Mouse (Mus musculus): ENCODE results near the gene Nedd4.

DNA sequence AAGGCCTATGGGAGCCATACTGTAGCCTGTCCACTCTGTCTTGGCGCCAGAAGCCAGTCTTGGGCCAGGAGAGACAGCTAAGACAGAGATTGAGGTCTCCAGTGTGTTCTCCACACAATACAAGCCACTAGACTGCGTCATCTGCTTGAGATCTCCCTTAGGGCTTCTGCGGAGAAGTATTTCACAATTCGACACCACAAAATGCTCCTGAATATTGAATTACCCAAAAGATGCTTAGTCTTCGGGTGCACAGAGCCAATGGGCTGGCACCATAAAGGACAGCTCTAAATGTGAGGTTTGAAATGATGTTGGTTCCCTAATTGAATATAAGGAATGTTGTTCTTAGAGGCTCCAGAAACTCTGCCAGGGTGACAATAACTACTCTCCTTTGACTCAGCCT lies 95.0 kb downstream of the Nedd4 start:
- TF ChIP-seq CTCF (IDR thresholded peaks at IDR 0.05; ENCODE audit: borderline replicate concordance, insufficient read depth, low read depth, low read length) (no peak), POLR2A (IDR thresholded peaks at IDR 0.05; ENCODE audit: borderline replicate concordance, insufficient read depth, low read length) (no peak)
